Mouse (Mus musculus) heart, postnatal 0 days (tissue): ENCODE measurements at regions not wholly inside any gene's neighbourhood (a gene's known extent, or its start where the extent isn't known, plus 50 kb on each side); places are given as distances from the start of the nearest gene placed in this dataset.

Source experiments
- CTCF ChIP-seq: IDR thresholded peaks from 2 replicates; pipeline ENCODE4 v1.5.1; 2016; ENCODE audit warnings: antibody characterized with exemption, control low read depth, low read depth
- EP300 ChIP-seq: IDR thresholded peaks from 2 replicates; pipeline ENCODE4 v1.6.1; 2016; ENCODE audit warnings: antibody characterized with exemption, low read depth

DNA sequence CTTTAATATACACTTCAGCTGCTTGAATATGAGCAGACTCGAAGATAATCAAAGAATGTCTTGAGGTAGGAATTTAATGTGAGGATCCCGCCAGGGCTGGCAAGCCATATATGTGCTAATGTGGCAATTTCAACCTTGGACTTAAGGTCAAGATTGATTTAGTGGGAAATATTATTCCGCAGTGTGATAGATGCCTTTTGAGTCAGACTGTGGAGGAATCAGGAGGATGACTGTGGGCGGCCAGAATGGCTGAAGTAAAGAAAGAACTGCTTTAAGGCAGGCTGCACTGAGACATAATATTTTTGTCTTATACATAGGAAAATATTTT, 67.1 kb upstream of the Medag start:
- no peak for TF ChIP-seq CTCF
- no peak for TF ChIP-seq EP300
